Mouse (Mus musculus) ovary, postnatal 10 days (tissue): ENCODE data around the gene Babam2.

Source experiments
- DNase-seq: peaks from one replicate; pipeline ENCODE4 v3.0.0; 2022; ENCODE audit warnings: low spot score

The Babam2 gene

DNA sequence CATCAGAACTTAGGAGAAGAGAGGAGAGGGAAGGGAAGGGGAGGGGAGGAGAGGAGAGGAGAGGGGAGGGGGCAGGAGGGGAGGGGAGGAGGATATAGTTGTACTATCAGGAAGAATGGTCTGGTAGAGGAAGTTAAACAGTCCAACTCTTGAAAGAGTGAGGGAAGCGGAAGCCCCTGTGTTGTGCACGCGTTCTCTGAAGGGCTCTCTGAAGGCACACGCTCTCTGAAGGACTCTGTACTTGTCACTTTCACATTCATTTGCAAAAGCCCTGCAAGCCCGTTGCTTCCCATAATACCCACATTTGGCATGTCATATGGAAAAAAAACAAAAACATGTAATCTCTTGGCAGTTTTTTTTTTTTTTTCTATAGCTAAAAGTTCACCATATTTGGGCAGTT is 190.1 kb downstream of the Babam2 start:
- no peak for DNase-seq

DNA sequence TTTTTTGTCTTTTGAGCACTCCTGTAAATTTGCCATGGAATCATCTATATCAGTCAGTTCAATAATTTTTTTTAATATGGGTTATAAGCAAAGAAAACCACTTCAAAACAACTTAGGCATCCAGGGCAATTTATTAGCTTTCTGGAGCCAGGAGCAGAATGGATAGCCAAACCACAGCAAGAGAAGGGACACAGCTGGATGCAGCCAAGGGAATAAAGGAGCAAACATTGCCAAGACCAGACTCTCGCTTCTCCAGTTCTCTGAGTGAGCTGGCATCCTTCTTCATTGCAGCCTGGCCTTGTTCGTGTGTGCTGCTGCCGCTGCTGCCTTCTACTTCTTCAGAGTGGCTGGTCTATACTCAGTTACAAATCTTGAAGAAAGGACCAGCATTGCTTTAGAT is 190.9 kb downstream of the Babam2 start:
- no peak for DNase-seq

DNA sequence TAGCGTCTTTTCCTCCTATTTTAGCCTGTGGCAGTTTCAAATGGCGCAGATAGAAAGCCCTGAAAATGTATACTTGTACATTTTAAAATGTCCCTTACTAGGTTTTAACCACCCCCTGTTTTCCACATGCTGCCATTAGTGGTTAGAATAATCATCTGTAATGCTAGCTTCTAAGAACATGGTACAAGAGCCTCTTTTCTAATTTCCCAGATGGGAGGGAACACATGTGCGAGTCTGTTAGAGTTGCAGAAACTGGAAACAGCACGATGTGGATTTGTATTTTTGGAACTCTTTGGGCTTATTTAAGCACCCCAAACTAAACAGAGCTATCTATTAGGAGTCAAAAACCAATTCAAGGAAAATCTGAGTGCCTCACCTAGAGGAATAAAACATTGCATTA is 195.1 kb downstream of the Babam2 start:
- DNase-seq: no peak

DNA sequence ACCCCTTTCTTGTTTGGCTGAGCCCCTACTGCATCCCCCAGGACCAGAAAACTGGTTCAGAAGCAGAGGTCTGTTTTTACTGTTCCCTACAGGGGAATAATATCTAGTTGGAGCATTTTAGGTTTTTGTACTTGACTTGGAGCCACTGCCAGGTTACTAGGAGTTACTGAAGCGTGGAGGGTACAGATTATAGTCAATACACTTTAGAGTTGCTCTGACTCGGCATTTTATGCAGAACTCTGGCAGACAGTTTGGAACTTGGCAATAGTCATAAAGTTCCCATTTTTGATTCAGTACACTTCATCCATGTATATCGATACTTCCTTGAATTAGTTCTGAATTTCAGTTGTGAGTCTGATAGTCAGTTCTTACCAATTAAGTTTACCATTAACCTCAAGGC is 202.4 kb downstream of the Babam2 start:
- DNase-seq: no peak

DNA sequence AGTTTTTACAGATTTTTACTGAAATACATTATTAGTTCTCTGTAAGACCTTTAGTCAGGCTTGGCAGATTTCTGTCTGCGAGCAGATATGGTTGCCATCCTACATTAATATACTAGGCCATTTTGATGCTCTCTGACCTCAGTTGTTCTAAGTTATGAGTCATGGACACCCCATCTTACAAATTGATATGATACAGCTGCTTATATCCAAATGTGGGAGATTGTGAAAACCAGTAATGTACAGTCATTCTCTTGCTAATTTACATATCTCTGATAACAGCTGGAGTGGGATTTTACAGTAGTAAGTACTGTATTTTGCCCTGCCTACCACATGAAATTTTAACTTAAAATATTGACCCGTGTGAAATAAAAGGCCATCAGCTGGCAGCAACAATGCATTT is 204.7 kb downstream of the Babam2 start:
- no peak for DNase-seq

DNA sequence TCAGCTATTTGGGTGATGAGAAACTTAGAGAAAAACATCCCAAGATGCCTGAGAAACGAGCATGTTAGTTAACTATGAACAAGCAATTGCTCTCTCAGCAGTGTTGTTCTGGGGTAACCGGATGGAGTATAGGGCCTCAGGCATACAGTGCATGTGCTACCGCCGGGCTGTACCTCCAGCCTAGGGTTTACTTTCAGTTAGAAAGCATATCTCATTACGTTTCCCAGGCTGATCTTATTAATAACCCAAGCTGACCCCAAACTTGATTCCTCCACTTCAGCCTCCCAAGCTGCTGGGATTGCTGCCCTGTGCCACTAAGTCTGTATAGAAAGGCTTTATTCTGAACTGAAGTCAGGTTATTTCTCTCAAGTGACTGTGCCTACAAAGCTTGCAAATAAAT is 205.4 kb downstream of the Babam2 start:
- DNase-seq: no peak

DNA sequence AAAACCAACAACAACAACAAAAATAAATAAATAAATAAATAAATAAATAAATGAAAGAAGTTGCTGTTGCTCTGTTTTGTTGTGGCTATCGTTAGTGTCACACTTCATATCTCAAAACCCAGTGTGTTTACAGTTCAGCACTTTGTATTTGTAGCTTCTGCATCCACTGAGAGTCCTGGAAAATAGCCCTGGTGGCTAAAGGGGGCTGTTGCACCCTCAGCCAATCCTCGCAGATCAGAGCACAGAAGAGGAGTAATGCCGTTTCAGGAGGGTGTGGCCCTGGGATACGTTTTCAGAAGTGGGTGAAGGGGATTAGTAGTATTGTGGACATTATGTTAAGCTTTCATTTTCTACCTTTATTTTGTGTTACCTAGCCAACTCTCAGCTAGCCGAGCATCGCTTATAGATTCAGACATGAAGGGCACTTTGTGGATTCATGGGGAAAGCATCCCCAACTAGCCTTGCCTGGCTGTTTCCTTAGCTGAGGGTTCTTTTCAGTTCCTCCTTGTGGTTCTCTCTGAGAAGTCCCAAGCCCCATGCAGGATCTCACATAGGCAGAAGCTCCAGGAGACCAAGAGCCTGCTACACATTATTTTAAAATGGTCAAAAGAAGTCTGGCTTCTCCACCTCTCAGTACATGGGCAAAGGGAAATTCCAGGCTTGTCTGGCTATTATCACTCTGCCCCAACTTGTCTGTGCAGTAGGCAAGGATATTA is 207.6 kb downstream of the Babam2 start:
- DNase-seq: no peak

DNA sequence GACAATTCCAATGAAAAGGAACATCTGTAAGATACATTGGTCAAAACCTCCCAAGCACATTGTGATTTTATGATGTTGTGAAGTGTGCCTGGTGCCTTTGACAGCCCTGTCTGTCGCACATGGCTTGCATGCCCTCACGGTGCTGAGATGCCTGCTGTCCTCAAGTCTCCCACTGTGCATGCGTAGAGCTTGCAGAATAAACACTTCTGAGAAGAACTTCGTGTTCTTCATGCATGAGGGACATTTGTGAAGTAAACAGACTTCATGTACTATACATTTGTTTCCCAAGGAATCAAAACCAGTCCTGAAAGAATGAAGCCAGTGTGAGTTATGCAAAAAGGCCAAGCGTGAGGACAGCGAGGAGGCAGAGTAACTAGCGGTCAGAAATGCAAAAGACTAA is 208.3 kb downstream of the Babam2 start:
- DNase-seq: no peak

DNA sequence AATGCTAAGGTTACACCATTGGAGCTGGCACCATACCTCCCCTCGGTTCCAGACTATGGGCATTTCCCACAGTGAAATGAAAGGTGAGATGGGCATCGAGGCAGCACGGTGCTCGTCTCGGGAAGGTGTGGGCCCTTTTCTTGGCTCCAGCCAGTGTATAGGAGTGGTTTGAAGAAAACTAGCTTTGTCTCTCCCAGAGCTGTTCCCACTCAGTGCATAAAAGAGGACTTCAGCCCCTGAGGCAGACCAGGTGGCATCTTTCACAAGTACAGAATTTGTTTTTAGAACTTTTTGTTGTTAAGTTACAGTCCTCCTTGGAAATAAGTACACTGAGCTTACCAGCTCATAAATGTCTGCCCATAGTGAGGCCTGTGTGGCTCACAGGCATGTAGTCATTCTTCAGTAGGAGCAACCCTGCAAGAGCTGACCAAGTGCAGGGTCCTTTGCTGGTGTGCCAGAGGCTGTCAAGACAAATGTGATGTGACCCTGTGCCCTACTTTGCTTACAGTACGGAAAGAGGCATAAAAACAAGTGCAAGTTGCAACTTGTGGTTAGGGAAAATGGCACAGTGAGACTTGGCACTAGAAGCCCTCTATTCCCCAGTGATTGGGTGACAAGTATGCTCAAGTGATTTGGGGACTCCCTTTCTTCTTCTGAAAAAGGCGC is 208.9 kb downstream of the Babam2 start:
- no peak for DNase-seq

DNA sequence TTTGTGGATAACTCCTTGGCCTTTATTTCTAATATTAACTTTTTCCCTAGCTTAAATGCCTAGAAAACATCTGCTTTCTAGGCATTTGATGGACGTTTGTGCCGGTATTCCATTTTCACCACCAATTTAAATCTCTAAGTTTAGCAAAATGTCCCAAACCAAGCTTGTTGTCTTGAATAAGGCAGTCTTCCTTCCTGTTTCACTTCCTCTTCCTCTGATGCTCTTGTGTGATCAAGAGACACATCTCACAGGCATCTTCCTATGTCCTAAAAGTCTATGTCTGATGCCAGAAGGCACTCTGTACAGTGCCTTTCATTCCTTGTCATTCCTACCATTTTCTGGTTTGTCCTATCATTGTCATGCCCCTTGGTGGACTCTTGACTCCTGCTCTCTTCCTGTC is 210.5 kb downstream of the Babam2 start:
- DNase-seq: no peak

DNA sequence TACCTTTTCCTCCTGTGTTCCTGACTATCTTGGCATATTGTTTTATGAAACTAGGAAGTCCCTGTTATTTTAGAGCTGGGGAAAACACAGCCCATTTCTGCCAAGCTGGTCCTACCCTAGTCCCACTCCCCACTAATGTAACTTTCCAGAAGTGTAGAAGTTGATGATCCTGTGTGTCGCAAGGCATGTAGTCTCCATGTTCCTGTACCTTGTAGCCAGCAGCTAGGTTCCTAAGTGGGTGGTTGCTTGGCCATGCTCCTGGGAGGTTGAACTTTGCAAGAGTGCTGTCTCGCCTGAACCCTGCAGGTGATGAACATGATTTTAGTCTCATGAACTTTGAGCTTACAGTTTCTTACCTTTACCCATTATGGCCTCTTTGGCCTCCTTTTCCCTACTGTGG is 211.3 kb downstream of the Babam2 start:
- DNase-seq: no peak

DNA sequence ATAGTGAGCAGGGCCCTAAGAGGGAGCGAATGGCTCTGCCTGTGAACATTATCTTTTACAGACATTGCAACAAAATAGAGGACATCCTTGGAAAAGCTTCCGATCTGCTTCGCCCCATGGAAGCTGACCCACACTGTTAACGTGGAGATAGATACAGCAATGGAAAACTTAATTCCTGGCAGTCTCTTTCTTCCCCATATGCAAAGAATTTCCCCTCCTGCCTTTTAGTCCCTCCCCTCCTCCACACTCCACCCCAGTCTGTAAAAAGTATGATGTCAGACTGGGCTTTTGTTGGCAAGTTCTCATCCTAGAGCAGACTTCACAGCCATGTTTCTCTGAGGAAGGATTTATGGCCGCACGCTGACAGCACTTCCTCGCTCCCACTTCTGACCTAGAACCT is 218.8 kb downstream of the Babam2 start:
- DNase-seq: no peak

DNA sequence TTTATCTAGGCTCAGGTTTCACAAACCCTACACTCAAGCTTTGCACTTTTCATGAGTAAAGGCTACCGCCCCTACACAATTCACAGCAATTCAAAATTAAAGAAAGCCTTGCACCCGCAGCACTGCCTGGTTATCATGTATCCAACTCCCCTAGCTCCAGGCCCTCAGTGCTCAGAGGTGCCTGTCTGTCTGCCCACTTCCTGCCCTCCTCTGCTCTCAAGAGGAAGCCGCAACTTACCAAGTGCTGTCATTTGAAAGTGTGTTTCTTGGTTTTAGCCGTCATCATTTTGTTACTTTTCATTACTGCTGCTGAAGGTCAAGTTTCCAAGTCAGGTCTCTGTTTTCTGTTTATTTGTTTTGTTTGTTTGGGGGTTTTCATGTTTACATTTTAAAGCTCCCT is 221.1 kb downstream of the Babam2 start:
- DNase-seq: no peak

DNA sequence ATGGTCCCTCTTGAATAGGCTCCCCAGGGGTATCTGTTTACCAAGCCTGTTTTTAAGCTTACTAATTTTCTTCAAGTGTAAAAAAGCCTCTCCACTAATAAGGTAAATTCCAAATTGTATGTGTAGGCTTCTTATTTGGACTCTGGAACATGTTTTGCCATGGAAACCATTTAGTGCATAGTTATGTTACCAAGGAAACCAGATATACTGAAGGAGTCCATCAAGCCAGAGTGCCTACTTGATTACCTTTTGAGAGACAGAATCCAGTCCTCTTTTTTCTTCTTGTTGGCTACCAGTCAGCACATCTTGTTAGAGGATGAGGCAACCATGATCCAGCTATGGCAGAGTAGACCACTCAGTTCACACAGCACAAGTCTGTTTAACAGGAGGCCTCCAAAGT is 222.6 kb downstream of the Babam2 start:
- DNase-seq: no peak

DNA sequence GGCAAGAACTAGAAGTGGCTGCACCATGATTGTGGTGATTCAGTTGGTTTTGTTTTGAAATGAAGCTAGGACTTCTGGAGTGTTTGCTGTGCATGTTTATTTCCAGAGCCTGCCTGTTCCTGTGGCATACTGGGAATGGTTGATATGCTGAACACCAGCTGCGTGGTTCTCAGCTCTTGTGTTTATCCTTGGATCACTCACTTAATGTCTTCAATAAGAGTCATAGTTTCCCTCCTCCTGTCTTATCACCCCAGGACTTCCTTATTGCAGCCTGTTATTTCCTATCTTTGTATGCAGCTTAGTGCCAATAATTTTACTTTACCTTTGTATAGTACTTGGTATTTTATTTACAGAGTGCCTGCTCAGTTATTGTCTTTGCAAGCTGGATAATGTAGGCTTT is 223.4 kb downstream of the Babam2 start:
- DNase-seq: no peak

DNA sequence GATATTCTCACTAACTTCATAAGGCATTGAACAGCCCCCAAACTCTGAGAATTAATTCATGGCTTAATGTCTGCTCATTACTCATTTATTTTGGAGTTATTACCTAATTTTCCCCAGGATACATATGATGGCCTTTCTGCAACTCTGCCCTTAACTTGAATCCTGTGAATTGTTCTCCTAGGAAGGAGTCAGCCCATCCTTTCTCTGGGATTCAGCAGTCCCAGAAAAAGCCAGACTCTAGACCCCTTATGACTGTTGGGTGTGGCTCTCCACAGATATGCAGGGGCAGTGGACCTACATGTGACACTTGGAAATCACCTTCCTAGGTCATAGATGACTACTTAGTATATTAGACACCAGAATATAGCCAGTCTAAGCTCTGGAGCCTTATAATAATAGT is 226.6 kb downstream of the Babam2 start:
- DNase-seq: no peak

DNA sequence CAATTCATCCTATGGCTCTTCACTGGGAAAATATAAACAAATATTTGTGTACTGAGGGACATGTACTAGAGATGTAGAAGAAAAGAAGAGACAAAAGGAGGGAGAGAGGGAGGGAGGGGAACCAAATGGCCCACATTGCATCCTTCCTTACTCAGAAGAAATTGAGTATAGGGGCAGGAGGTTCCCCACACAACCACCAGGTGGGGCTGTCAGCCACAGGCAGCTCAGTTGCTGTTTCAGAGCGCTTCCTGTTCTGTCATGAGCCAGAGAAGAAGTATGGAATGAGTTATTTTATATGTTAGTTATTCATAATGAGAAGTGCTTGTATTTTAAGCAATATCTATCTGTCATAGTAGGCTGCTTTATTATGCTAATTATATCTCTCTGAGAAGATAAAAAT is 229.1 kb downstream of the Babam2 start:
- DNase-seq: no peak

DNA sequence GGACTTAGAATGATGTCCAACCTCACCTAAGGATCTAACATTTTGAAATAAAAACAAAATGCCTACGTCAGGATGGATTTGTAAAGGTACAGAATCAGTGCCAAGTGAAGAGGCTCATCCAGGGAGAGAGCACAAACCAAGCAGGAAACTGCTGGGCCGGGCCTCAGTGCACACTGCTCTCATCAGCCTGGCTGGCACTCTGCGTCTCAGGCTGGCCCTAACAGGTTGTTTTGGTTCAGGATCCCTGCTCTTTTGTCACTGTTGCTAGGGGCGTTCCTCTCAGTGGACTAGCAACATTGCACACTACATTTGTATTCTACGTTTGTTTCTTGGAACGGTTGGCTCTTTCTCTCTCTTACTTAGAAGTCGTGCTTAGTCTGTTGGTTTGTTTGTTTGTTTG is 231.5 kb downstream of the Babam2 start:
- no peak for DNase-seq

DNA sequence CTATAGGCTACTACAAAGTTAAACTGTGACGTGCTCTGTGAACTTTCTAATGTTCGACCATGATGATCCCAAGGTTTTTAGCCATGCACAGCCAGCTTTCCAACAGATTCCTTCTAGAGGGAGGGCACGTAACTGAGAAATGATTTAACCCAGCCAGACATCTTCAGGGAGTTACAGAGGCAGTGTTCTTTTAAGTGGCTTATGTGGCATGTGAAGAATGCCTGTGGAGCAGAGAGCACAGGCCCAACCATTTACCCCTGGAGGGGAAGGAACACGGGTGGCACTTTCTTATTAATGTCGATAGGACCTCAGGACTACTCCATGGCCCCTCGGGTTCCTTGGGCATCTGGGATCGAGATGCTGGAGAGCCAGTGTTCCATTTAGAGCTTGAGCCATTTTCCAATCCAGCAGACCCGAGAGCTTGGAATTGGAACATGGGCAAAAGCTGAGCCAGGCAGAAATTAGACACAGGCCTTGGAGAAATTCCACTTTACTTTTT is 233.7 kb downstream of the Babam2 start:
- no peak for DNase-seq

DNA sequence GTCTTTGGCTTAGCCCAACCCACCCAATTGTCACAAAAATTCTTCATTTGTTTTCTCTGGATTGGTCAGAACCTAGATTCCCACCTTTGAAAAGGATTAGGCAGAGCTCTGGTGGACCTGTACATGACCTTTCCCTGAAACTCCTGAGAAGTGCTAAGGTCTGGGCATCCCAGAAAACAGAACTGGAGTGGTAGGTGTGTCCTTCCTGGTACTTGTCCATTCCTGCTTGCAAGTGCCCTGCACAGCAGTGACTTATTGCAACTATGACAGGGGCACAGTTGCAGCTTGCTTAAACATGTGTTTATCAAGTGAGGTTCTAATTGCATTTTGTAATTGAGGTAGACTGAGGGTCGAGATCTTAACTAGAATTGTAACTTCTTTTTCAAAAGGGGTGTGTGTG is 234.2 kb downstream of the Babam2 start:
- no peak for DNase-seq

DNA sequence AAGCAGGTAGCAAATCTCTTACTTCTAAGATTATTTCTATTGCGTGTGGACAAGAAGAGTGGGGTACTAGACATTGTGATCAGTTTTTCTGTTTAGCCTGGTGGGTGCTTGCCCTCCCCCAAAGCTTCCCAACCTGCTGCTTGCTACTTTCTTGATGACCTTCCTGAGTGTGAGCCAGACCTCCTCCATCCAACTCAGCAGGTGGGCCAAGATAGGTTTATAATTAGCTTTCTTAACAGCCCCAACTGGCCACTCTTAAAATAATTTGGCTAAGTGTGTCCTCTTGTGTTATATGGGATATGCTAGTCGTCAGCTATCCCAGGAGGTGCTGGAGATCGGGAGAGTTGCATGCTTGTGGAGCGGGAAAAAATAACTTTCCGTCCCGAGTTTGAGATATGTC is 235.8 kb downstream of the Babam2 start:
- DNase-seq: no peak

DNA sequence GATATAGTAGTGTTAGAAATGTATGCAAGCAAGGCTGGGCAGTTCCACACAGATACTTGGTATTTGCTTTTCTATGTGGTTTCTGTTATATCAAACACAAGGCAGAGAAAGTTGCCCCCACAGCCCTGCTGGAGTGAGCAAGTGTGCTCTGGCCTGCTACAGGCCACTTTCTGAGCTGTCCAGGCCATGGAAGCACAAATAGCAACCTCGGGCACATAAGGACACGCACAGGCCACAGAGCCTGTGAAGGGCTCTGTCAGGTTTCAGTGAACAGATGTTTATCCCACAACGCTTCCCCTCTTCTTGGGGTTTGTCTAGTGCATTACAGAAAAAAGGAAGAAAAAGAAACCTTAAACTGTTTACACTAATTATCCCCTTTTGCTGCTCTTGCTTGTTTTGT is 236.9 kb downstream of the Babam2 start:
- no peak for DNase-seq

DNA sequence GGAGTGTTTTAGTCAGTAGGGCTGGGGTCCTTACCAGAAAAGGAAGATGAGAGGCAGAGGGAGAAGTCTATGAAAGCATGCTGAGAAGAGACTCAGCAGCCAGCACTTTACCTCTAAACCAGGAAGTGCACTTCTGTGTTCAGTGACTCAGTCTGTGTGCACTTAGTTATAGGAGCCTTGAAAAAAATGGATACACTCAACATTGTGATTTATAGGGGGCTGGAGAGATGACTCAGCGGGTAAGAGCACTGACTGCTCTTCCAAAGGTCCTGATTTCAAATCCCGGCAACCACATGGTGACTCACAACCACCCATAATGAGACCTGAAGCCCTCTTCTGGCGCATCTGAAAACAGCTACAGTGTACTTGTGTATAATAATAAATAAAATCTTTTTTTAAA is 238.5 kb downstream of the Babam2 start:
- DNase-seq: no peak

DNA sequence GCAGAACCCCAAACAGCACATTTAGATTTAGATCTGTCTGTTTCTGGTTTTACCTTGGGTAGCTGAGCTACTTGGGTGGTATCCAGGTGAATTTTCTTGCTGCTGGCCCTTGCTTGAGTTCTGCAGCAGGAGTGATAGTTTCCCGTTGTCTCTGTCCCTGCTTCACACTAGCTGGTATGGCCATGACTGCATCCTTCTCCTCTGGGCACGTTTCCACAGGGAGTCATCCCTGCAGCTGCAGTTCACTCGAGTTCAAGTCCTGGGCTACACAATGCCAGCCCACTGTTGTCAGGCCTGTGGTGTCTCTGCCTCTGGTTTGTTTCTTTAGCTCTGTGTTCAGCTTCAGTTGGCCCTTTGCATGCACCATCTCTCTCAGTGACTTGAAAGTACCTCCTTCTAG is 239.0 kb downstream of the Babam2 start:
- no peak for DNase-seq
